Mouse (Mus musculus): ENCODE results near the gene Slc22a23.

Gene Slc22a23

DNA sequence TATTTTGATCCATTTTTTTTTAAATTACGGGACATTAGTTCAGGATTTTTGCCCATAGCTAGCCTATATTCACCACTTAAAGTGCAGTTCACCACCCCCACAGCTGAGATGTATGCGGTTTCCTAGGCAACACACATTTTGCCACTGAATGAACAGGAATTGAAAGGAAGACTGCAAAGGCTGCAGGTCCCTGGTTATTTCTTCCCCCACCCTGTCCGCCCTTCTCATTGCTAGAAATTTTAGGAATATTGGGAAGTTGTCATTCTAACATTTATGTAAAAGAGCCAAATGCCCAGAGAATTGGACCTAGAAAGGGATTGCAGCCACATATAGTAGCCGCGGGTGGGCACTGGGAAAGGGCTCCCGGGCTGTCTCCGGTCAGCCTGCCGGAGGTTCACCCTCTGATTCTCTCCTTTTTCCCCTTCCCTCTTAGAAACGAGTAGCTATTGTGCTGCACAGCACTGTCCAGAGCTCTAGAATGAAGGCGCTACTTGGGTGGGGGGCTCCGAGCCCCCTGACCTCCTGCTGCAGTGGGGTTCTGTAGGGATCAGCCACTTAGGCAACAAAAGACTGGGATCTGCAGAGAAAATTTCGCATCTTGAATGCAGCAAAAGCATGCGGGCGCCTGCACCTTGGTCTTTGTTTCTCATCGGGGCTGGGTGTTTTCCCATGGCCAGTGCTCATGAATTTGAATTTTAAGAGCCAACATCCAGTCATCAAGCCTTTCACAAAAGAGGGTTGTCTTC lies 211.5 kb downstream of the Slc22a23 start:
- DNase-seq (ENCODE audit: low spot score in 2 of 2) = no peak

GRCm38 (mm10) chr13:34132875-34133274 lies 212.1 kb downstream of the Slc22a23 start:
- DNase-seq (ENCODE audit: low spot score in 2 of 2) = no peak

DNA sequence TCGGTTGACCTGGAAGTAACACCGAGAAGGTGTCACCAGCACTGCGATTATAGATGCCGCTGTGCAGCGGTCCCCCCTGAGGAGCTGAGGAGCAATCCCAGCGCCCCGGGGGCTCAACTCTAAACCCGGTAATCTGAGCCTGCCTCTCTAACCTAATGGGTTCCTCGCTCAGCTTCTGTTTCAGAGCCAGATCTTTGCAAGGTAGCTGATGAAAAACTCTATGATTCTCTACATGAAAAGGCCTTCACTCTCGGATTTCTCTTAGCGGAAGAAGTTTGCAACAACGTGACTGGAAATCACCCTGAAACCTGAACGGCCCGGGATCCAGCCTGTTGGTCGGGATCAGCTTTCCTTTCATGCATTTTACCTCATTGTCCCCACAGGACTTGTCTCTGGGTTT lies 212.7 kb downstream of the Slc22a23 start:
- no peak for DNase-seq (ENCODE audit: low spot score in 2 of 2)

DNA sequence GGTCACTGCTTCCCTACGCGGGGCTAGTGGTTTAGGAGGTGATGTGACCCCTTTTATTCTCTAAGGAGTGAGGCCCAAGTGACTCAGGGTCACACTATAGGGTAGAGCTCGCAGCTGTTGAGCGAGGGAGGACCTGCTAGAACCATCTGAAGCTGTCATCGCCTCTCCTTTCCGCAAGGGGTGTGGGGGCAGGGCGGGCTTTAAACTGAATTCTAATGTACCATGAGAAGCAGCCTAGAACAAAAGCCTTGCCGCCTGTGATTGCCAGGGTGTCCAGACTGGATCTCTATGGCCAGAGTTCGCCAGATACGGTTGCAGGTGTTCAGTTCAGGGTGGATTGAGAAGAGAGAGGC lies 213.3 kb downstream of the Slc22a23 start:
- no peak for DNase-seq (ENCODE audit: low spot score in 2 of 2)

DNA sequence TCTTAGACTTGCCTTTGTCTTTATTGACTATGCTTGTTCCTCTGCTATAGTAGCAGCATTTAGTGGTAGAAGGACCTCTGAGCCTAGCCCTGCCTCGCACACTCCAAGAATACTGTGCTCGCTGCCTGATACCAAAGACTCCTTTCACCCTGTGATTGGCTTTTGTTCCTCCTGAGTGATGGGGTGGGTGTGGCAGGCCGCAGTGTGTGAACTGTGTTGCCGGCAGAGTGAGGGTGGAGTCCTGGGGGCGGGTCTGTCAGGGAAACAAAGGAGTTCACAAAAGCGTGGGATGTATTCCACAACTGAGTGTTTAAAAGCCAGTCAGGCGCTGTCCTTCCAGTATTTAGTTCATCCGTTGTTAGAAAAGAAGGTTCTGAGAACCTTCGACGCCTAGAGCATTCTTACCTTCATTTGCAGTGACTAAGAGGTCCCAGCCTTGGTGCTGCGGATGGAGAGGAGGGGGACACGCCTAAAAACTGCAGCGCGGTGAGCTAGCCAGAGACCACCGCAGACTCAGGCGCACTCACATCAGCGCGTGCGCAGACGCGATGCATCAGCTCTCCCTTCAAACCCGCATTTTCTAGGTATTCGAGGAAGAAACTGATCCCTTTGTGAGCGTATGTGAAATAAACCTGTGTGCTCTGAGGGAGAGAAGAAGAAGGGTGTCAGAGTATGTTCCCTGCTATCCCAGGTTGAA lies 213.8 kb downstream of the Slc22a23 start:
- DNase-seq (ENCODE audit: low spot score in 2 of 2) = peak in 1 of 2 experiments; percentile 25

DNA sequence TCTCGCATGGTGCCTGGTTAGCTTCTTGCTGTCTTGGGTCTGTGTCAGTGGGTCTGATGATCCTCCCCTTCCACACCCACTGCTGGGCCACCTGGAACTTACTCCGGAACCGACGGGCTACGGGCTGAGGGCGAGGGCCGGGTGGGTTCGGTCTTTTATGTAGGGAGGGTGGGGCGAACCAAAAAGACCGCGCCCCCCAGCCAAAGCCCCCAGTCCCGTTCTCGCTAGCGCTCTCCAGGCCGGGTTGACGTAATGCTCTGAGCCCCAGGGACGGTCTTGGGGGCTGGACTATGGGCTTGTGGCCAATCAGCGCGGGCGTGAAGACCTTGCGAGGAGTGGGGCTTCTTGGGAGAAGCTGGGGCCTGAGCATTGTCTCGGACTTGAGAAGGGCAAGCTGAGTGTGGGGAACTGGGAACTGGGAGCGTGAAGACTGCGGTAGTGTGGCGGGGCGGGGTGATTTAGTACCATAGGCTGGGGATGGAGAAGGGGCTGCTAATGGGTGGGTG lies 214.7 kb downstream of the Slc22a23 start, which contains the start of gene Tubb2b:
Gene Tubb2b, minus strand, starts transcription at position 241 of the 506 bp plus-strand sequence.
- peak in 1 of 2 experiments; percentile 70 for DNase-seq (ENCODE audit: low spot score in 2 of 2)

DNA sequence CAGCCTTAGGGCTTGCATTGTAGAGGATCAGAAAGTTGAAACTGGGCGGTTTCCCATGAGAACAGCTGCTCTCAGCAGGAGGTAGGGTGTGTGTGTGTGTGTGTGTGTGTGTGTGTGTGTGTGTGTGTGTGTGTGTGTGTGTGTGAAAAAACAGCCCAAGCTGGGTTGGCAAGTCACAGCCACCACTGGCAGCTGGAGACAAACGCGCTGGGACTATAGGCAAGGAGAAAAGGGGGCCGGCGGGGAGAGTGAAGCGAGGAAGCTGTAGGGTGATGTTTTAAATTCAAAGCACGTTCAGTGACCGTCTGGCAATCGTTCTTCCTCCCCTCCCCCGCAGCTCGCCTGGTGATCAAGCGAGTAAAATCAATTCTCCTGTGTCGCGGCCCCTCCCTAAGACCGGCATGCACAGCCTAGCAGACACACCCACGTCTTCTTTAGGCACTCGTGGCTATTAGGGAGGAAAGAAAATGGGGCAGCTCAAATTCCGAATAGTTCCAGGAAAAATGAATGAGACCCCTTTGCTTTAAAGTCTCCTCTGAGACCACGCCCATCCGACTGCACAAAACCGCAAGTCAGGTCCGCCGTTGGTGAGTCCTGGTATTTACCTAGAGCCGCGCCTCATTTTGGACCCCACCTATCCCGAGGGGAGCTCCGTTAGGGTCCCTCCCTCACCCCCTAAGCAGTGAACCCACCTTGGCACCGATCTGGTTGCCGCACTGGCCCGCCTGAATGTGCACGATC lies 215.3 kb downstream of the Slc22a23 start:
- peak in 1 of 2 experiments; percentile 73 for DNase-seq (ENCODE audit: low spot score in 2 of 2)

All from left cerebral cortex, adult 9 months (tissue).